Mouse (Mus musculus) brain, embryonic 14.5 days (tissue): Measurements from ENCODE around the gene 2010111I01Rik. TPM values are rescaled to one million over a fixed set of nuclear protein-coding genes. Genes with fewer than 3 reads are reported as not detected.
"Not testable (repeated sequence)": the region's sequence is repeated elsewhere in the genome, so short reads cannot be mapped to it uniquely, and the experiment has no call there.

Experiments used
- DNase-seq: peaks from one replicate; pipeline ENCODE4 v3.0.0-alpha.2; 2011; ENCODE audit warnings: low read depth
- CTCF ChIP-seq: fragments of 200-500 bp; IDR thresholded peaks from 2 replicates; pipeline ENCODE4 v1.5.1; 2012; ENCODE audit warnings: inconsistent platforms, mild to moderate bottlenecking, moderate library complexity, borderline replicate concordance; ENCODE audit not compliant: insufficient read depth, insufficient read length; ENCODE audit errors: extremely low read depth
- POLR2A ChIP-seq: fragments of 200-500 bp; IDR thresholded peaks from 2 replicates; pipeline ENCODE4 v1.6.1; 2012; ENCODE audit warnings: mild to moderate bottlenecking, inconsistent platforms, borderline replicate concordance; ENCODE audit not compliant: poor library complexity, insufficient read depth, insufficient read length, severe bottlenecking; ENCODE audit errors: extremely low read depth
- polyA plus RNA-seq: library from polyadenylated mRNA; depleted of rRNA; stranded (reverse); fragments of >200 nt; gene quantifications from 2 replicates; pipeline ENCODE4 v1.2.3, GENCODE M21; 2012

Gene 2010111I01Rik
- polyA plus RNA-seq, 1 experiment: 27.2 TPM

DNA sequence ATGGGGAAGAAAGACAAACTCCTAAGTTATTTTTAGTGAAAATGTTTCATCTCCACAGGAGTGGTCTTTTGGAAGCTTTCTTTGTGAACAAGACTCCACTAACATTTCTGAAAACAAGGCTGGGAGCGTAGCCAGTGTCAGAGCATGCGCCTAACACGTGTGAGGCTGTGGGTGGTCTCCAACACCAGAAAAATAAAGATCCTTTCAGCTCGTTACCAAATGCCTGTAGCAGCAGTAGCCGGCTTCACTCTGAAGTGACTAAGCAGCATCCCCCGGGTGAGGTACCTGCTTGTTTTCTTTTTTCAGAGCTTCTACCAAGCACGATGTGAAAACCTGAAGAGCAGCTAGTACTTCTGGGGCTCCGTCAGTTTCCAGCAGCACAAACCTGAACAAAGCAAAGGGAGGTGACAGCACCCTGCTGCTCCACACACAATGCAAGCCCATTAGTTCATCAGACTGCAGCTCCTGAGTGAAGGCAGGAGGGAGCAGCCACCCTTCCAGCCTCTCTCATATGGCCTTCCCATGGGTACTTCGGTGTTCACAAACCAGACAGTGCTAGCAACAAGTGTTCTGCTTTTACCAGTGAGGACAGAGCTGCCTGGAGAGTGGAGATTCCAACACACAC, 365.7 kb downstream of the 2010111I01Rik start:
- DNase-seq: peak; percentile 78
- TF ChIP-seq POLR2A: no peak
- TF ChIP-seq CTCF: no peak

DNA sequence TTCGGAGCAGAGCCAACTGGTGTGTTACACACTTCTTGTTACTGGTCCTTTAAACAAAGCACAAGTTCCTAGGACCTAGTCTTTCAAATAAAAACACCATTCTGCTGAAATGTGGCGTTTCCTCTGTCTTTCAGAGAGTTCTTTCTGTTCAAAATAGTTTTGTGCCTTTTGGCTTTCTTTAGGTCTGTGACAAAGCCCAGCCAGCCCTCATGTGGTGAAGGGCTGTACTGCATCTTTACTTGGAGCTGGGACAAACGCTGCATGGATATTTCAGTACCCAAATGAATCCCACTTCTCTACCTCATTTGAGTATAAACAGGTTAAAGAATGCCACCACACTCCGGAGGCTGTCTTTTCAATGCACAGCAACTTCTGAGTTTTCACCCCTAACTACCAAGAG, 366.7 kb downstream of the 2010111I01Rik start:
- DNase-seq: peak; percentile 69
- TF ChIP-seq CTCF (peak; percentile 76; the same call in 1 of the 2 replicates), POLR2A (no peak)

DNA sequence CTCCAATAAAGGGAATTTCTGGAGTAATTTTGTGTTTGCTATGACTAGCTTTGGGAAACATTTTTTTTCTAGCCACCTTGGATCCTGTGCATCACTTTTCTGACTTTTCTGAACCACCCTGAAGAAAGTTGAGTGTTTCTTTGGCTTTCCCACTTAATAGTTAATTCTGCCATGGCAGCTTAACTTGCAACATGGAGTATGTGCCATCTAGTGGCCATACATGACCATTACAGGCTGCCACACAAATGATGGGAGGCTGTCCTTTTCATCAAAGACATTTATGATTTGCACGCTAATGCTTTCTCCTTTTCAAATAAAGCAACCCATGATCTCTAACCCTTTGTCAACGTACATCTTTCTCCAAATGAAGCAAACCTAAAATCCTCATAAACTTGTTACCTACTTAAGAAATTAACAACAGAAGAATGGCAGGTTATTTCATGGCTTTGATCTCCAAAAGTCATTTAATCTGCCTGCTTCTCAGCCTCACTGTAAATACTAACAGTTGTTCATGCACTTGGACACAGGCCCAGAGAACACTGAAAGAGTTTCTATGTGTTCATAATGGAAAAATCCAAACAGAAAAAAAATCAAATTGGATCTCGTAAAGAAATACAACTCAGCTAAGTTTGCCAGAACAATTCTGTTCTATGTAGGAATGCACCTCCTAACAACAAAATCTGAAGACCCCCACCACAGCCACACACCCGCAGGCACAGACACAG, 368.0 kb downstream of the 2010111I01Rik start:
- peak; percentile 84 for DNase-seq
- no peak for TF ChIP-seq POLR2A
- peak; percentile 82; the same call in 1 of the 2 replicates for TF ChIP-seq CTCF

- TF ChIP-seq CTCF (peak; percentile 60; the same call in 1 of the 2 replicates), POLR2A (no peak)
- DNase-seq: peak; percentile 53
Observed at GRCm38 (mm10) chr13:63335421-63336134, 370.9 kb downstream of the 2010111I01Rik start.

DNA sequence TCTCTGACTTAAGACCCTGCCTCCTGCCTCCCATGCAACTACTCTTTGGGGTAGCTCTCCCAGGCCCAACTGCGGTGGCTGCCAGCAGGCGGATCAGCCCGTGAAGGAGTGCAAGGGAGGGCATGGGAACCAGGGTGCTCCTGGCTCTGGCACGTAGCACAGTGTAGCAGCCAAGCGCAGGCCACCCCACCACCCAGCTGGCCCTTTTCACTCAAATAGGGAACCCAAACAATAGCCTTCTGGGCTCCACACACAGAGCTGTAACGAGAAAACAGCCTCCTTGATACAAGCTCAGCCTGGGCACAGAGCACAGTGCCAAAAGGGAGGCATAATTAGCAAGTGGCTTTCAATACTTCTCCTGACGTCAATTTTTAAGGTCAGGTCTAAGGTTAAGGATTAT, 371.6 kb downstream of the 2010111I01Rik start:
- peak; percentile 95 for DNase-seq
- TF ChIP-seq POLR2A (no peak), CTCF (no peak)

DNA sequence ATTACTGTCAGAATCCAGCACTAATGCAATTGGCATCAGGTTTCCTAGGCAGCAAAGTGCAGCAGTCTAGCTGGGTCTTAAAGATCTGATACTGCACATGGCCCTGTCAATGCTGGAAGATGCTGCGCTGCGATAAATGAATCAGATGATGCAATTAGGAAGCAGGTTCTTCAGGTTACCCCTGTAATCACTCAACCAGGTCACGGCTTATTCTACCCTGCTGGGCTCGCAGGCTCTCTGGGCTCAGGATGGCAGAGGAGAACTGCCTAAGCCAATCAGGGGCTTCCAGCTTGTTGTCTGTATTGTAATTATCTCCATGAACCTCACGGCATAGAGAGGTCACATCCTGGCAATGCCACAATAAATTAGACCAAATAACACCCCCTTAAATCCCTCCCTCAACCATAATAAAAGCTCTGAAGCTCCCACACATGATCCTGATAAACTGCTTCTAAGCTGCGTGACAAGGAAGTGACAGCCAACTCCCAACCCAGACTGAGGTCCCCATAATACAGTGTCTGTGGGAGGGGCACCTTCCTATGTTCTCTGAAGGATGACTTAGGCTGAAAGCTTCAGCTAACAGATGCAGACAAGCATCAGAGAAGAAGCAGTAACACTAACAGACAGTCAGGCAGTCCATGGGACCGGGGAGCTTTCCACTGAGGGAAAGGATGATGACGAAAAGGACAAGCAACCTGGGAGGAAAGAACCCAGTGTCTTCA, 372.7 kb downstream of the 2010111I01Rik start:
- DNase-seq: peak; percentile 52

GRCm38 (mm10) chr13:63339946-63340345, 375.3 kb downstream of the 2010111I01Rik start:
- TF ChIP-seq CTCF: no peak
- no peak for TF ChIP-seq POLR2A
- DNase-seq: no peak

More for the DNA sequence above, 372.7 kb downstream of the 2010111I01Rik start:
- no peak for TF ChIP-seq CTCF
- TF ChIP-seq POLR2A: no peak

DNA sequence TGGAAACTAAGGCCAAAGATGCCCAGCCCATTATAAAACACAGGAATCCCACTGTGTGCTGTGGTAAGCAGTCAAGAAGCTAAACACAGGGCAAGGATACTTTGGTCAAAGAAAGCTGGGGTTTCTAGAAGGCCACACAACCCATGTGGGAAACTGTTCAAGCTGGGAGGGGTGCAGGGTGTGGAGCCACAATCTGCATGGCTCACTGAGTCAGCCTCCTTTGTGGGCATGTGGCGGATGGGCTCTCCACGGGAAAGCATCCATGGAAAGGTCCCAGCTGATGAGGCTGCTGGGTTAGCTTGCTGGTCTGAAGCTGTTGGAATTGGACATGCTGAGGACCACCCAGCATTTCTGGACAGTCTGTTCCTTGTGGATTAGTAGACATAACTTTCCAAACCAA, 378.1 kb downstream of the 2010111I01Rik start:
- no peak for DNase-seq
- TF ChIP-seq CTCF (no peak), POLR2A (no peak)

DNA sequence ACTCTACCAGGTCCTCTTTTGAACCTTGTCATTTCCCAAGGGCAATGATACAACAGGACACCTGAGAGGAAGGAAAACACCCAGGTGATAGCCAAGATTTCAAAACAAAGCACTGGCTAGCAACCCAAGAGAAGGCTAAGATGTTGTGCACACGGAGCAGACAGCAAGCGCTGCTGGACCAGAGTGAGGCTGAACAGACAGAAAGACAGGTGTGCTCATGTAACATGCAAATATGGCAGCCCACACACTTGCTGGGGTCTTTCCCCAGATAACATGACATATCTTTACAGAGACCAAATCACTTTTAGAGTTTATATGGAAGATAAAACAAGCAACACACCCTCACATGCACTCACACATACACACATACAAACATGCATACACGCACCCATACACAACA, 379.8 kb downstream of the 2010111I01Rik start:
- TF ChIP-seq CTCF (no peak), POLR2A (no peak)

GRCm38 (mm10) chr13:63345476-63346225, 381.0 kb downstream of the 2010111I01Rik start:
- DNase-seq: no peak
- TF ChIP-seq CTCF (no peak), POLR2A (no peak)

More for the DNA sequence above, 379.8 kb downstream of the 2010111I01Rik start:
- DNase-seq: no peak

DNA sequence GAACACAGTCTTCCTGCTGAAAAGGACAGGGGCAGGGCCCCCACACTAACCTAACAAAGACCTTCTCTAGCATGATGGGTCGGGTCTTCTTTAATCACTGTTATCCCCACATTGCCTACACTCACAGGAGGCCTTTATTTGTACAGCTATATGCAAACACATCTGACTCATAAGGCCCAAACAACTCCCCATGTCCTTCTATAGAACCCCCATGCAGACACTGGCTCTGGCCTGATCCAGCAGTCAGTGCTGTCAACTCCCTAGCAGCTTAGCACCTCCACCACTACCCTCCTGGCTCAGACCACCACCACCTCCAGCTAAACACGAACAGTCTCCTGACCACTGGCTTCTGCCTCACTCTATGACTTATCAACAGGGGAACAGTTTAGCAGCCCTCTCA, 382.9 kb downstream of the 2010111I01Rik start:
- DNase-seq: no peak
- TF ChIP-seq POLR2A: no peak
- TF ChIP-seq CTCF: no peak

GRCm38 (mm10) chr13:63350076-63350475, 385.4 kb downstream of the 2010111I01Rik start:
- DNase-seq: no peak
- no peak for TF ChIP-seq POLR2A
- no peak for TF ChIP-seq CTCF

DNA sequence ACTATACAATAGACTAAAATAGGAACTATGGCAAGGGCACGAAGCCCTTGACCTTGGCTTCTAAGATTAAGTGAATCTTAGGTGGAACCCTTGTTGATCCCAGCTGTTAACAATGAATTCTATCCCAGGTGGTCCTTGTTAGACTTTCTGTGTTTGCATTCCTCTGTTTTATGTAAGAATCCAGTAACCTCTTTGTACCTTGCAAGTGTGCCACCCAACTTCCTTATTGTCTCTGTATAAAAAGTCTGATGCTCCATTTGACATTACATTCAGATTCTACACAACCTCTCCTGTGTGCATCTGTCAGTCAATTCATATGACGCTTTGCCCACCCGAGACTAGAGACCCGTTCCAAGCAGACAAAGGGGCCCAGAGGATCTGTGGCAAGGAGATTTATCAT, 388.6 kb downstream of the 2010111I01Rik start:
- DNase-seq: not testable (repeated sequence)
